Mouse (Mus musculus) CH12.LX (cell line): ENCODE results near the gene Atrip.

Experiments used
- BHLHE40 ChIP-seq: IDR thresholded peaks from 2 replicates; pipeline ENCODE4 v1.6.1; 2011; ENCODE audit warnings: mild to moderate bottlenecking, low read depth, low read length, improper control_type of control experiment
- CHD2 ChIP-seq: IDR thresholded peaks from 2 replicates; pipeline ENCODE4 v1.6.1; 2011; ENCODE audit warnings: low read length, improper control_type of control experiment
- CTCF ChIP-seq, 2 experiments: IDR thresholded peaks in 1 of 2; conservative IDR thresholded peaks in 1 of 2; 2 replicates each; pipeline ENCODE4 v1.5.1; 2011 to 2012; ENCODE audit warnings: low read depth in 2 of 2, low read length in 2 of 2, improper control_type of control experiment in 1 of 2, inconsistent platforms in 1 of 2, mild to moderate bottlenecking in 1 of 2, moderate library complexity in 1 of 2
- JUND ChIP-seq: conservative IDR thresholded peaks from 2 replicates; pipeline ENCODE4 v1.6.1; 2011; ENCODE audit warnings: low read depth, low read length, improper control_type of control experiment
- MXI1 ChIP-seq: IDR thresholded peaks from 2 replicates; pipeline ENCODE4 v1.6.1; 2011; ENCODE audit warnings: mild to moderate bottlenecking, low read depth, low read length, improper control_type of control experiment
- POLR2A ChIP-seq: IDR thresholded peaks from 2 replicates; pipeline ENCODE4 v1.6.1; 2011; ENCODE audit warnings: low read depth, mild to moderate bottlenecking, improper control_type of control experiment, low read length
- POLR2AphosphoS2 ChIP-seq: IDR thresholded peaks from 2 replicates; pipeline ENCODE4 v1.6.1; 2011; ENCODE audit warnings: low read depth, low read length, improper control_type of control experiment

DNA sequence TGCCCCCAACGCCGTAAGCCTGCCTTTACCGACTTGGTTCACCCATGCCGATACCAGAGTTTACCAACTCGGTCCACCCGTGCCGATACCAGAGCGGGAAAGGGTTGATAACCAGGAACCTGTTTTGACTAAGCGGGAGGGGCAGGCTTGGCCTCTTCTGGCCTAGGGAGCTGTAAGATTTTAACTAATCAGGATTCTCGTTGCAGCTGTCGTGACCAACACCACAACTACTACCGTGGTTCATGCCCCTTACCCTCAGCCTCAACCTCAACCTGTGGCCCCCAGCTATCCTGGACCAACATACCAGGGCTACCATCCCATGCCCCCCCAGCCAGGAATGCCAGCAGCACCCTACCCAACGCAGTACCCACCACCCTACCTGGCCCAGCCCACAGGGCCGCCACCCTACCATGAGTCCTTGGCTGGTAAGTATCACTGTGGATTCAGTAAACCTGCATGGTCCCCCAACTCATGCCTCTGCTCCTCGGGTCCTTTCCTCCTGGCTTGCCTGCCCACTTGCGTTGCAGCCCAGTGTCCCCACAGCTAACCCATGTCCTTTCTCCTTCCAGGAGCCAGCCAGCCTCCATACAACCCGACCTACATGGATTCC, 17.7 kb downstream of the Atrip start:
- no peak for TF ChIP-seq POLR2A
- no peak for TF ChIP-seq JUND
- TF ChIP-seq CTCF (conservative IDR thresholded peaks at IDR 0.05 in 1 of 2, IDR thresholded peaks at IDR 0.05 in 1 of 2; ENCODE audit: low read depth in 2 of 2, low read length in 2 of 2), result no peak
- TF ChIP-seq CHD2, result no peak
- TF ChIP-seq POLR2AphosphoS2, result no peak
- TF ChIP-seq BHLHE40, result no peak
- no peak for TF ChIP-seq MXI1
